Mouse (Mus musculus): Measurements from ENCODE around the gene Pyroxd1.

GRCm38 (mm10) chr6:142317106-142317505, 28.3 kb upstream of the Pyroxd1 start:
- TF ChIP-seq CTCF (IDR thresholded peaks at IDR 0.05; ENCODE audit: low read depth) (no peak), EP300 (IDR thresholded peaks at IDR 0.05; ENCODE audit: low read depth) (no peak)

Measured in liver, embryonic 14.5 days (tissue).